Mouse (Mus musculus): ENCODE measurements at regions not wholly inside any gene's neighbourhood (a gene's known extent, or its start where the extent isn't known, plus 50 kb on each side); places are given as distances from the start of the nearest gene placed in this dataset.

- no peak overlapping the region for H3K27ac ChIP-seq (replicated peaks; ENCODE audit: low read depth, low read length)
- no peak for TF ChIP-seq POLR2A (IDR thresholded peaks at IDR 0.05; ENCODE audit: borderline replicate concordance, extremely low read depth, insufficient read depth, insufficient read length)
- no peaks in the 10 kb centered on the region for H3K36me3 ChIP-seq (ENCODE audit: control insufficient read depth, insufficient read depth, low read length)
- no peak overlapping the region for H3K4me2 ChIP-seq (replicated peaks; ENCODE audit: low read depth, low read length, severe bottlenecking)
- no peaks in the 10 kb centered on the region for H3K9me3 ChIP-seq (ENCODE audit: control insufficient read depth, low read length)
- DNase-seq (ENCODE audit: low spot score) = no peak
- no peaks in the 10 kb centered on the region for H3K4me1 ChIP-seq (ENCODE audit: control insufficient read depth, insufficient read depth, low read length)
- no peaks in the 10 kb centered on the region for H3K27me3 ChIP-seq (ENCODE audit: control insufficient read depth, insufficient read depth, low read length)
- ATAC-seq (ENCODE audit: low FRiP score, low read depth) = no peak
- H3K9ac ChIP-seq (ENCODE audit: low read depth, low read length, severe bottlenecking) = no peak overlapping the region
- 64% methylated on average over 2 of the region's 2 CpGs for WGBS
- H3K4me3 ChIP-seq (replicated peaks; ENCODE audit: low read length) = no peak overlapping the region
These were observed 62.5 kb upstream of the Lrch2 start for GRCm38 (mm10) chrX:147616374-147616773.

GRCm38 (mm10) chrX:147608660-147609059, 54.8 kb upstream of the Lrch2 start:
- no peak for TF ChIP-seq POLR2A (IDR thresholded peaks at IDR 0.05; ENCODE audit: borderline replicate concordance, extremely low read depth, insufficient read depth, insufficient read length)
- peak; percentile 45 for DNase-seq (ENCODE audit: low spot score)

More at GRCm38 (mm10) chrX:147608660-147609059, 54.8 kb upstream of the Lrch2 start:
- Histone ChIP-seq H3K9me3 (ENCODE audit: control insufficient read depth, low read length) (no peaks in the 10 kb centered on the region), H3K27ac (replicated peaks; ENCODE audit: low read depth, low read length) (no peak overlapping the region), H3K4me1 (ENCODE audit: control insufficient read depth, insufficient read depth, low read length) (no peaks in the 10 kb centered on the region), H3K4me2 (replicated peaks; ENCODE audit: low read depth, low read length, severe bottlenecking) (no peak overlapping the region), H3K36me3 (ENCODE audit: control insufficient read depth, insufficient read depth, low read length) (no peaks in the 10 kb centered on the region), H3K9ac (ENCODE audit: low read depth, low read length, severe bottlenecking) (no peak overlapping the region), H3K27me3 (ENCODE audit: control insufficient read depth, insufficient read depth, low read length) (no peaks in the 10 kb centered on the region), H3K4me3 (replicated peaks; ENCODE audit: low read length) (no peak overlapping the region)
- no peak for ATAC-seq (ENCODE audit: low FRiP score, low read depth)
- 15% methylated on average over 3 of the region's 3 CpGs for WGBS
